Mouse (Mus musculus) granulocyte monocyte progenitor cell, adult 5-6 weeks (primary cell): Measurements from ENCODE around the gene Fem1a. TPM values are rescaled to one million over a fixed set of nuclear protein-coding genes. Genes with fewer than 3 reads are reported as not detected.

Experiments used
- ATAC-seq: replicated peaks from 2 replicates; pipeline ENCODE4 v1.8.0; 2016; ENCODE audit warnings: mild to moderate bottlenecking, moderate TSS enrichment, inconsistent platforms; ENCODE audit not compliant: poor library complexity, severe bottlenecking
- total RNA-seq, 2 experiments: library from RNA; stranded (forward) in 1 of 2; stranded (reverse) in 1 of 2; fragments of 200-712, 200-1000 nt in 1 of 2; fragments of >200 nt in 1 of 2; fragmentation: Nextera tagmentation in 1 of 2; gene quantifications; 2 replicates each; pipeline ENCODE4 v1.2.3; 2014 to 2017

The Fem1a gene
- total RNA-seq, 2 experiments from 2014 or later: 16.8 to 25.6 TPM

DNA sequence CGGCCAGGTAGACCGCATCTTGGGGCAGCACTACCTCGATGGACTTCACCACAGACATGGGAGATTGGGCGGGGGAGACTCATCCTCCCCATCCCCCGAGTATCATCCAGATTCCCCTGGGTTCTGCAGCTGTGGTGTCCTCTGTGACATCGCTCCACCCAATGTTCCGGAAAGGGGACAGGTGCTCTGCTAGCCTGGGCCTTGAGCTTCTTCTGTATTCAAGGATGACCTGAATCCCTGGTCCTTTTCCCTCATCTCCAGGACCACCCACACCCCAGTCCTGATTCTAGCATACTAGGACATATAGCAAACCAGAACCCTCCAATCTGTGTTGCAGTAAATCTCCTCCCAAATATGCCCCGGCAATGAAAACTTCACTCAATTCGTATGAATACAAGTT, 43.6 kb downstream of the Fem1a start, which contains the start of gene Arrdc5:
Gene Arrdc5, minus strand, starts transcription at position 101 of the 400 bp plus-strand sequence.
- ATAC-seq: no peak

DNA sequence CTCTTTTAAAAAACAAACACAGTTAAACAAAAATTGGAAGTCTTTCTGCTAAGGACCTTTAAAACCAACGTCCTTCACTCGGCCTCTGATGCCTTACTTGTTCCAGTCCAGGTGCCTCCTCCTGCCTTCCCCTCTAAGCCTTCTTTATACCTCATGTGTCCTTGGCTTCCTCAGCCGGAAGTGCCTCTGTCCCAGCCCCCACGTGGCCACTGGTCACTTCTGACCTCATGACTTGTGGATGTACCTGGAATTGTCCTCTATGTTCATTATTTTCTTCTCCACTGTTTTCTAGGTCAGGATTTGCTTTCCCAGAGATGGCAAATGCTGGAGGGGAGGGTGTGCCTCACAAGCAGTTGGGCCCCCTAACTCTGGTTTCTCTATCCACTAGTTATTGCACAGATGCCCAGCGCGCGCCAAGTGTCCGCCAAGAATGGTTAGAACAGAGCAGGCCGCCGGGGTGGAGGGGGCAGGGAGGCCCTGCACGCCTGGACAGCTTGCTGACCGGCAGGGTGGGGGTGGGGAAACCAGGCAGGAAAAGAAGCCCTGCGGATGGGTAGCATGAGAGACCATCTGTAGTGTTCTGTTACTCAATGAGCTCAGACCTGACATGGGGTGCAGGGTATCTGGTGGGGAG, 45.9 kb downstream of the Fem1a start:
- ATAC-seq: peak; percentile 16

- ATAC-seq: peak; percentile 75
These were observed 46.7 kb downstream of the Fem1a start, which contains the start of gene Uhrf1 for GRCm38 (mm10) chr17:56303160-56303846. Uhrf1 (plus strand) TSS chr17:56303321.

DNA sequence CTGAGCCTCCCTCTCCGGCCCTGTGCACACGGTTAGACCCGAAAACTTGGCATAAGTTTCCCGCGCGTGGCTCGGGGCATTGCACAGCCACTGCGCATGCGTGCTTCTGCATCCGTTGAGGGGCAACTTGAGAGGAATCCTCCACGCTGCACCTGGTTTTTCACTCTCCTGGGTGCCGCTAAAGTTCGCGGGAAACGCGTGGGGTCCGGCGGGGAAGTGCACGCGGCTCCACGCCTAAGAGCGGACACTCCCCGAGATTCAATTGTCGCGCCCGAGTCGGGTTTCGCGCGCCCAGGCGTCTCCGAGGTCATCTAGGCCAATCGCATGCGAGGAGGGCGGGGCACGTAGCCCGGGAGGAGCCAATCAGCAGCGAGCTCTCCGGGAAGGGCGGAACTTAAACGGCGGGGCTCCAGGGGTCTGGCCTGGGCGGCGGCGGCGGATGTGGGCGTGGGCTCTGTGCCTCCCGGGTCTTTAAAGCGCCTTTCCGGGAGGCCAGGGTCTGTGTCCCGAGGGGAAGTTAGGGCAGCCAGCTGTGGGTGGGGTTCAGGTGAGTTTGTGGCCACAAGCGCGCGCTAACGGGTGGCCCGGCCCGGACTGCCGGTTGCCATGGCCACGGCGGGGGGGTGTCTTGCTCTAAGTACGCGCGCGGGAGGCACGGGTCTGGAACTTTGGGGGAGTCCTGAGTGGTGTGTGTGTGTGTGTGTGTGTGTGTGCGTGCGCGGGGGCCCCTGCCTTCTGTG, 47.4 kb downstream of the Fem1a start:
- ATAC-seq: peak; percentile 82

- no peak for ATAC-seq
These were observed 48.1 kb downstream of the Fem1a start for GRCm38 (mm10) chr17:56304718-56305117.

DNA sequence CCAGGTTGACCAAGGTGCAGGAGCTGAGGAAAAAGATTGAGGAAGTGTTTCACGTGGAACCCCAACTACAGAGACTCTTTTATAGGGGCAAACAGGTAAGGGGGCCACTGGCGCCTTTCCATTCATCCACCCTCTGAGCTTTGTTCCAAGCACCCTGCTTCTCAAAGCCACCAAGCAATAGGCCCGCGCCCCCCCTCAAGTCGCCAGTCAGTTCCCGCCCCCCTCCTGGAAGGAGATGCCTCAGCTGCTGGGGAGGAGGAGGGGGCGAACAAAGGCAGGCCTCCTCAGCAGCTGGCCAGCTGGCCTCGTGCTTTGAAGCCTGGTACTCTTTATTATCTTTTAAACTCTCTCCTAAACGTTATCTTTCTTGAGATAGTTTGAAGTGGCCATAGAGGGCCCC, 48.5 kb downstream of the Fem1a start:
- no peak for ATAC-seq

- no peak for ATAC-seq
These were observed 49.2 kb downstream of the Fem1a start for GRCm38 (mm10) chr17:56305826-56306225.

GRCm38 (mm10) chr17:56308088-56308487, 51.5 kb downstream of the Fem1a start:
- ATAC-seq: no peak

- ATAC-seq: no peak
These were observed 52.8 kb downstream of the Fem1a start for GRCm38 (mm10) chr17:56309191-56309945.

Other genes starting within 250 kb of the Fem1a start
- 23.8 and 29.4 TPM in 2 replicates for gene Sh3gl1, start 220.2 kb upstream of the Fem1a start, total RNA-seq (2014; fragmentation: Nextera tagmentation)
- 23.0 and 25.3 TPM in 2 replicates for gene Sh3gl1, start 220.2 kb upstream of the Fem1a start, total RNA-seq (2017)
- gene Chaf1a, start 216.4 kb upstream of the Fem1a start, total RNA-seq (2014; fragmentation: Nextera tagmentation): 36.0 and 39.4 TPM in 2 replicates
- gene Chaf1a, start 216.4 kb upstream of the Fem1a start, total RNA-seq (2017): 32.1 and 36.0 TPM in 2 replicates
- gene Ubxn6, start 181.8 kb upstream of the Fem1a start, total RNA-seq (2014; fragmentation: Nextera tagmentation): 15.2 and 21.3 TPM in 2 replicates
- 26.1 and 26.7 TPM in 2 replicates for gene Ubxn6, start 181.8 kb upstream of the Fem1a start, total RNA-seq (2017)
- gene Hdgfl2, start 177.2 kb upstream of the Fem1a start, total RNA-seq (2014; fragmentation: Nextera tagmentation): 70.7 and 83.3 TPM in 2 replicates
- 65.1 and 77.6 TPM in 2 replicates for gene Hdgfl2, start 177.2 kb upstream of the Fem1a start, total RNA-seq (2017)
- not detected in 2 replicates for gene Plin4, start 147.0 kb upstream of the Fem1a start, total RNA-seq (2014; fragmentation: Nextera tagmentation)
- gene Plin4, start 147.0 kb upstream of the Fem1a start, total RNA-seq (2017): not detected in 2 replicates
- not detected in 2 replicates for gene Plin5, start 139.2 kb upstream of the Fem1a start, total RNA-seq (2014; fragmentation: Nextera tagmentation)
- gene Plin5, start 139.2 kb upstream of the Fem1a start, total RNA-seq (2017): 0.09 TPM in 1 of 2 replicates, not detected in the other
- gene Lrg1, start 134.8 kb upstream of the Fem1a start, total RNA-seq (2014; fragmentation: Nextera tagmentation): 0.45 and 0.96 TPM in 2 replicates
- 0.69 and 2.6 TPM in 2 replicates for gene Lrg1, start 134.8 kb upstream of the Fem1a start, total RNA-seq (2017)
- 4.3 and 5.1 TPM in 2 replicates for gene Sema6b, start 116.5 kb upstream of the Fem1a start, total RNA-seq (2014; fragmentation: Nextera tagmentation)
- gene Sema6b, start 116.5 kb upstream of the Fem1a start, total RNA-seq (2017): 6.0 and 7.7 TPM in 2 replicates
- 1.0 and 1.1 TPM in 2 replicates for gene Tnfaip8l1, start 94.3 kb upstream of the Fem1a start, total RNA-seq (2014; fragmentation: Nextera tagmentation)
- 2.0 and 2.7 TPM in 2 replicates for gene Tnfaip8l1, start 94.3 kb upstream of the Fem1a start, total RNA-seq (2017)
- 62.2 and 62.6 TPM in 2 replicates for gene Mydgf, start 72.9 kb upstream of the Fem1a start, total RNA-seq (2014; fragmentation: Nextera tagmentation)
- gene Mydgf, start 72.9 kb upstream of the Fem1a start, total RNA-seq (2017): 51.1 and 54.4 TPM in 2 replicates
- gene Dpp9, start 37.9 kb upstream of the Fem1a start, total RNA-seq (2014; fragmentation: Nextera tagmentation): 39.7 and 46.0 TPM in 2 replicates
- 14.0 and 19.6 TPM in 2 replicates for gene Dpp9, start 37.9 kb upstream of the Fem1a start, total RNA-seq (2017)
- gene Ticam1, start 20.0 kb downstream of the Fem1a start, total RNA-seq (2014; fragmentation: Nextera tagmentation): 8.2 and 14.5 TPM in 2 replicates
- 2.7 and 6.1 TPM in 2 replicates for gene Ticam1, start 20.0 kb downstream of the Fem1a start, total RNA-seq (2017)
- 17.0 and 19.3 TPM in 2 replicates for gene Plin3, start 36.1 kb downstream of the Fem1a start, total RNA-seq (2014; fragmentation: Nextera tagmentation)
- 29.0 and 29.2 TPM in 2 replicates for gene Plin3, start 36.1 kb downstream of the Fem1a start, total RNA-seq (2017)
- gene Arrdc5, start 43.5 kb downstream of the Fem1a start, total RNA-seq (2014; fragmentation: Nextera tagmentation): not detected in 2 replicates
- gene Arrdc5, start 43.5 kb downstream of the Fem1a start, total RNA-seq (2017): not detected in 2 replicates
- 149 and 159 TPM in 2 replicates for gene Uhrf1, start 46.5 kb downstream of the Fem1a start, total RNA-seq (2014; fragmentation: Nextera tagmentation)
- 168 and 171 TPM in 2 replicates for gene Uhrf1, start 46.5 kb downstream of the Fem1a start, total RNA-seq (2017)
- 7.7 and 13.3 TPM in 2 replicates for gene Kdm4b, start 69.3 kb downstream of the Fem1a start, total RNA-seq (2014; fragmentation: Nextera tagmentation)
- gene Kdm4b, start 69.3 kb downstream of the Fem1a start, total RNA-seq (2017): 5.7 and 8.9 TPM in 2 replicates
- gene Ptprs, start 219.7 kb downstream of the Fem1a start, total RNA-seq (2014; fragmentation: Nextera tagmentation): 62.2 and 73.5 TPM in 2 replicates
- gene Ptprs, start 219.7 kb downstream of the Fem1a start, total RNA-seq (2017): 45.1 and 59.2 TPM in 2 replicates